Mouse (Mus musculus) liver, embryonic 18 days (tissue): ENCODE measurements around the gene Prop1. TPM values are rescaled to one million over a fixed set of nuclear protein-coding genes. Genes with fewer than 3 reads are reported as not detected.

ENCODE experiments used
- polyA plus RNA-seq: library from polyadenylated mRNA; depleted of rRNA; stranded (reverse); fragments of >200 nt; gene quantifications from 2 replicates; pipeline ENCODE4 v1.2.3, GENCODE M21; 2012; rRNA removed

The Prop1 gene
- polyA plus RNA-seq, result 0.02 and 0.04 TPM in 2 replicates

GRCm38 (mm10) chr11:50953665-50954064 is at the start of gene Prop1:
TSS of gene Prop1 (minus strand) at chr11:50953765.

GRCm38 (mm10) chr11:51003296-51003695 is 49.7 kb upstream of the Prop1 start, which contains the start of gene Olfr51:
TSS of gene Olfr51 (plus strand) at chr11:51003596.

GRCm38 (mm10) chr11:50981667-50982066 is 28.1 kb upstream of the Prop1 start, which contains the start of gene Olfr1377:
TSS of gene Olfr1377 (plus strand) at chr11:50981967.

GRCm38 (mm10) chr11:50966230-50966629 is 12.7 kb upstream of the Prop1 start, which contains the start of gene Olfr1378:
TSS of gene Olfr1378 (plus strand) at chr11:50966530.

GRCm38 (mm10) chr11:50943506-50943905 is 10.1 kb downstream of the Prop1 start, which contains the start of gene 4933414I15Rik:
TSS of gene 4933414I15Rik (minus strand) at chr11:50943765.

GRCm38 (mm10) chr11:50931451-50931866 is 22.1 kb downstream of the Prop1 start, which contains the start of gene Zfp354b:
TSS of gene Zfp354b (minus strand) at chr11:50931633.

GRCm38 (mm10) chr11:50915671-50916320 is 37.8 kb downstream of the Prop1 start, which contains the start of gene Zfp2:
TSS of gene Zfp2 (minus strand) at chr11:50916165.

Other genes with a start within 250 kb of the Prop1 start
- gene Zfp354c, start 126.0 kb downstream of the Prop1 start, polyA plus RNA-seq, result 0.32 and 0.48 TPM in 2 replicates
- gene Zfp879, start 112.2 kb downstream of the Prop1 start, polyA plus RNA-seq, result 0.08 and 0.11 TPM in 2 replicates
- 0.06 and 0.08 TPM in 2 replicates for gene Grm6, start 103.1 kb downstream of the Prop1 start, polyA plus RNA-seq
- gene Zfp454, start 66.1 kb downstream of the Prop1 start, polyA plus RNA-seq, result 0.20 and 0.23 TPM in 2 replicates
- 0.66 and 0.73 TPM in 2 replicates for gene Zfp2, start 37.6 kb downstream of the Prop1 start, polyA plus RNA-seq
- gene Zfp354b, start 22.1 kb downstream of the Prop1 start, polyA plus RNA-seq, result 0.17 and 0.24 TPM in 2 replicates
- gene 4933414I15Rik, start 10.0 kb downstream of the Prop1 start, polyA plus RNA-seq, result not detected in 2 replicates
- not detected in 2 replicates for gene Olfr1378, start 12.8 kb upstream of the Prop1 start, polyA plus RNA-seq
- not detected in 2 replicates for gene Olfr1377, start 28.2 kb upstream of the Prop1 start, polyA plus RNA-seq
- gene Olfr51, start 49.8 kb upstream of the Prop1 start, polyA plus RNA-seq, result not detected in 2 replicates
- not detected in 2 replicates for gene Olfr54, start 60.5 kb upstream of the Prop1 start, polyA plus RNA-seq
- not detected in 2 replicates for gene Olfr1375, start 94.3 kb upstream of the Prop1 start, polyA plus RNA-seq
- gene Zfp354a, start 105.5 kb upstream of the Prop1 start, polyA plus RNA-seq, result 1.8 and 2.6 TPM in 2 replicates